Mouse (Mus musculus) limb, embryonic 13.5 days (tissue): ENCODE data around the gene Rpl26. TPM values are rescaled to one million over a fixed set of nuclear protein-coding genes. Genes with fewer than 3 reads are reported as not detected.
A peak's percentile ranks its signal among the peaks of the same experiment; 100 is the strongest.
"Not testable (repeated sequence)": the region's sequence is repeated elsewhere in the genome, so short reads cannot be mapped to it uniquely, and the experiment has no call there.

Experiments
- ATAC-seq: fragments of 200-750 bp; cut with Nextera tagmentation; 2 replicates; pipeline ENCODE4 v1.8.0; 2017; ENCODE audit warnings: low read depth, moderate number of reproducible peaks, moderate TSS enrichment; ENCODE audit not compliant: low FRiP score
- H3K27ac ChIP-seq: fragments of 300-500 bp; sonication (generic); 2 replicates; pipeline ENCODE4 v1.5.1; 2015; ENCODE audit warnings: inconsistent platforms, mild to moderate bottlenecking, moderate library complexity
- H3K27me3 ChIP-seq: fragments of 300-500 bp; sonication (generic); 2 replicates; pipeline ENCODE4 v1.6.1; 2015; ENCODE audit warnings: mild to moderate bottlenecking, inconsistent platforms
- H3K36me3 ChIP-seq: fragments of 300-500 bp; sonication (generic); 2 replicates; pipeline ENCODE4 v1.6.1; 2015; ENCODE audit warnings: inconsistent platforms, mild to moderate bottlenecking, moderate library complexity
- H3K4me1 ChIP-seq: fragments of 300-500 bp; sonication (generic); 2 replicates; pipeline ENCODE4 v1.6.1; 2015; ENCODE audit warnings: inconsistent platforms
- H3K4me2 ChIP-seq: fragments of 300-500 bp; sonication (generic); replicated peaks from 2 replicates; pipeline ENCODE4 v1.6.1; 2015; ENCODE audit warnings: inconsistent platforms, mild to moderate bottlenecking, moderate library complexity
- H3K4me3 ChIP-seq: fragments of 300-500 bp; sonication (generic); 2 replicates; pipeline ENCODE4 v1.5.1; 2015; ENCODE audit warnings: moderate library complexity, mild to moderate bottlenecking, inconsistent platforms
- H3K9ac ChIP-seq: fragments of 300-500 bp; sonication (generic); 2 replicates; pipeline ENCODE4 v1.6.1; 2015; ENCODE audit warnings: mild to moderate bottlenecking, inconsistent platforms
- H3K9me3 ChIP-seq: fragments of 300-500 bp; sonication (generic); 2 replicates; pipeline ENCODE4 v1.6.1; 2016; ENCODE audit warnings: inconsistent platforms
- WGBS: fragments of 180-500 bp; shearing (Covaris S2); methylation state at CpG from one replicate; pipeline ENCODE4 v1.1.7; 2015; 5-methylcytosine and 5-hydroxymethylcytosine counted together
- polyA plus RNA-seq: library from polyadenylated mRNA; unstranded; fragments of >200 nt; fragmentation: Nextera tagmentation; extraction: Ambion mirVana; gene quantifications from 2 replicates; pipeline ENCODE4 v1.2.1, GENCODE M21; 2015

Gene Rpl26
- polyA plus RNA-seq, 1 experiment from 2014 or later: 996 TPM

- not testable (repeated sequence) for H3K9ac ChIP-seq, H3K36me3 ChIP-seq, H3K4me1 ChIP-seq, H3K4me3 ChIP-seq, ATAC-seq, H3K27me3 ChIP-seq, H3K4me2 ChIP-seq, H3K27ac ChIP-seq, H3K9me3 ChIP-seq
- 92% methylated on average over 4 of the region's 4 CpGs for WGBS
Observed at GRCm38 (mm10) chr11:68936951-68937350, 35.6 kb downstream of the Rpl26 start.

DNA sequence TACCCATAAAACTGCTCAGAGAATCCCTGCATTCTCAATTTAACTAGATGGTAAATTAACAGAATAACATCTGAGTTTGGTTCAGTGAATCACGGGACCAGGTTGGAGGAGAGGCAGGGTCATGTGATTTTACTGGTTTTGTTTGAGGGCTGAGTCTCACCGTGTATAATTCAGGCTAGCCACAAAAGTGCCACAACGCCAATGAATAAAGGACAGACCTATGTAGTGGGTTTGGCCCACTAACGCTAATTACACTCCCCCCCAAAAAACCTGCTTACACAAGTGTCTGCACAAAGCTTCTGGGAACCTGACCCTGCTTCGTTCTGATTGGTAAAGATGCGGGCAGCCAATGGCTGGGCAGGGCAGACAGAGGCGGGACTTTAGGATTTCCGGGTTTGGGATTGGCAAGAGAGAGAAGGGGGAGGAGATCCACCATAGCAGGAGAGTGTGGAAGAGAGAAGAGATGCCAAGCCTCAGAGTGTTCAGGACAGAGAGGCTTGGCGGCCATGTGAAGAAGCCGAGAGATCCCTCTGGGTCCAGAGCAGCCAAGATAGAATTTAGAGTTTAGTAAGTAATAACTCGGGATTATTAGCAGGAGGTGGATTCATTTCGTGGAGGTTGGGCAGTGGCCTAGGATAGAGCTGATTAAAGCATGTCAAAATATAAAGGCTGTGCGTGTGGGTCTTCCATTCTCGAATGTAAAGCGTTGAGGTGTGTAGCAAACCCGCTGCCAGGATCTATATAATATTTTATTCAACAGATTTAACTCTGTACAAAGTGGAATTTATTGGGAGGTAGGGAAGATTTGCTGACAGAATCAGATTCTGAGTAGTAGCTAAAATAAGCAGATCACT lies 38.3 kb downstream of the Rpl26 start:
- Histone ChIP-seq H3K4me2 (peak overlapping the region; percentile 69), H3K9me3 (no peaks in the 10 kb centered on the region), H3K27me3 (no peaks in the 10 kb centered on the region), H3K36me3 (no peaks in the 10 kb centered on the region), H3K4me1 (peaks cover 6% of the 10 kb centered on the region), H3K27ac (peak overlapping the region; percentile 6; the same call in 1 of the 2 replicates), H3K9ac (peak overlapping the region; percentile 70), H3K4me3 (peak overlapping the region; percentile 52)
- 3% methylated on average over 16 of the region's 16 CpGs for WGBS
- peak; percentile 100 for ATAC-seq

DNA sequence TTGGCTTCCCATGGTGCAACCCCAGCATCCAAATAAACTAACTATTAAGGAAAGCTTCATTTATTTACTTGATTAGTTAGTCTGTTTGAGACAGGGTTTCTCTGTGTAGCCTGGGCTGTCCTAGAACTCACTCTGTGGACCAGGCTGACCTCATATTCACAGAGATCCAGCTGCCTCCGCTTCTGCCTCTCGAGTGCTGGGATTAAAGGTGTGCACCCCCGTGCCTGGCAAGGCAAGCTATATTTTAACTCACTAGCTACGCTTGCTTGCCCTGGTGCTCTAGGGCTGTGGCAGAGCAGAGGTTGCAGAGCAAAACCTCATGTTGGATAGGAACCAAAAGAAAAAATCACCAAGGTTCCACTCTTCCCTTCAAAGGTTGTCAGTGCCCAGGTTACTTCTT lies 39.1 kb downstream of the Rpl26 start:
- H3K27ac ChIP-seq: no peak overlapping the region
- 52% methylated on average over 4 of the region's 4 CpGs for WGBS
- peak overlapping the region; percentile 69 for H3K4me2 ChIP-seq

DNA sequence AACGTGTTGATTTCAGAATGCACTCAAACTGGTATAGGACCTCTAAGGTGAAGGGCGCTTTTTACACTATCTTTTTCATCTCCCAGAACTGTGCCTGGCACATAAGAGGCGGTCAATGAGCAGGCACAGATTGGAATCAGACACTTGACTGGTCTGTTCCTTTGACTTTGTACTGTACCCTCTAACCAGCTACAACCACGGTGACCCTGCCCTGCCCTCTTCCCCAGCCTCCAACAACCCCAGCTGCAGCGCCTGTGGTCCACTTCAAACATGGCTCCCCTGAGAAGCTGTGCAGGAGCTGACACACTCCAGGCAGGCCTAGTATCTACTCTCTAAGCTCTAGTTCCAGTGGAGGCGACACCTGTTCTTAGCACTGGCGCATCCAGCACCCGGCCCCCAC lies 41.3 kb downstream of the Rpl26 start:
- 88% methylated on average over 8 of the region's 8 CpGs for WGBS
- no peak overlapping the region for H3K4me2 ChIP-seq
- ATAC-seq: no peak

More for the DNA sequence above, 39.1 kb downstream of the Rpl26 start:
- Histone ChIP-seq H3K4me1 (peaks cover 6% of the 10 kb centered on the region), H3K27me3 (no peaks in the 10 kb centered on the region), H3K9me3 (no peaks in the 10 kb centered on the region), H3K36me3 (no peaks in the 10 kb centered on the region), H3K9ac (peak overlapping the region; percentile 70), H3K4me3 (peak overlapping the region; percentile 52)
- ATAC-seq: no peak

DNA sequence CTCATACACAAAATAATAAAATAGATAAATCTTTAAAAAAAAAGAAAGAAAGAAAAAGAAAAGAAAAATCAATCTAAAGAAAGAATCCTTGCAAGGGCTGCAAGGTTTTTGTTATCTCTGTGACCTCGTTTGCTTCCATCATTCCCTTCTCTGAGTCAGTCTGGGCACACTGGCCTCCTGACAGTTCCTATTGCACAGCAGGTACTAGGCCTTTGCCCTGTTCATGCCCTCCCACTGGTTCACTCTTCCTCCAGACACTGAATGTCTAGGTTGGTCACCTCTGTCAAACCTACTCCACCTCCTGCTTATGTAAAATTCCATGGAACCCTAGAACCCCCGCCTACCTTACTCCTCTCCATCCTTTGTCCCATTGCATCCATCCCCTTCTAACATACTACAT lies 43.9 kb downstream of the Rpl26 start:
- Histone ChIP-seq H3K4me1 (peaks cover 13% of the 10 kb centered on the region), H3K4me2 (no peak overlapping the region), H3K36me3 (no peaks in the 10 kb centered on the region), H3K9ac (no peak overlapping the region), H3K9me3 (no peaks in the 10 kb centered on the region), H3K27ac (no peak overlapping the region), H3K27me3 (peaks cover 28% of the 10 kb centered on the region), H3K4me3 (no peak overlapping the region)
- ATAC-seq: no peak
- WGBS: 80% methylated on average over 2 of the region's 2 CpGs

More for the DNA sequence above, 41.3 kb downstream of the Rpl26 start:
- no peaks in the 10 kb centered on the region for H3K9me3 ChIP-seq
- H3K9ac ChIP-seq: no peak overlapping the region
- H3K4me1 ChIP-seq: peaks cover 15% of the 10 kb centered on the region
- H3K36me3 ChIP-seq: no peaks in the 10 kb centered on the region
- no peak overlapping the region for H3K27ac ChIP-seq
- peaks cover 19% of the 10 kb centered on the region for H3K27me3 ChIP-seq
- H3K4me3 ChIP-seq: no peak overlapping the region

DNA sequence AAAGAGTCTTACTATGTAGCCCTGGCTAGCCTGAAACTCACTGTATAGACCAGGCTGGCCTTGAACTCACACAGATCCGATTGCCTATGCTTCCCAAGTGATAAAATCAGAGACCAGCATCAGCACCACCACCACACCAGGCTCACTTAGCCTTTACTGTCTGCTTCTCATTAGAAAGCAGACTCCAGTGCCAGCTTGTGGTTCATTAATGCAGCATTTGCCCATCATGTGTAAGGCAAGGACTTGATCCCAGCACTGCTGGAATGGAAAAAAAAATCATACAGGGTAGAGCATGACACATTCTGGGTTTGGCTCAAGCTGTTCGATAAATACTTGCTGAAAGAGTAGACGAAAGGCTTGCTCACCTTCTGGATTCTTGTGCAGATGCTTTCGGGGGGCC lies 44.6 kb downstream of the Rpl26 start:
- Histone ChIP-seq H3K36me3 (no peaks in the 10 kb centered on the region), H3K4me2 (no peak overlapping the region), H3K4me1 (peaks cover 9% of the 10 kb centered on the region; the same call in 1 of the 2 replicates), H3K4me3 (no peak overlapping the region), H3K9ac (no peak overlapping the region), H3K27me3 (peaks cover 31% of the 10 kb centered on the region), H3K27ac (no peak overlapping the region), H3K9me3 (no peaks in the 10 kb centered on the region)
- 82% methylated on average over 4 of the region's 4 CpGs for WGBS
- ATAC-seq: no peak

GRCm38 (mm10) chr11:68946806-68947440 lies 45.5 kb downstream of the Rpl26 start:
- H3K4me3 ChIP-seq: peak overlapping the region; percentile 15; the same call in 1 of the 2 replicates
- no peak for ATAC-seq
- 10% methylated on average over 14 of the region's 16 CpGs for WGBS

GRCm38 (mm10) chr11:68947542-68947993 lies 46.2 kb downstream of the Rpl26 start:
- ATAC-seq: no peak
- peak overlapping the region; percentile 40; the same call in 1 of the 2 replicates for H3K9ac ChIP-seq
- no peaks in the 10 kb centered on the region for H3K9me3 ChIP-seq
- H3K4me2 ChIP-seq: peak overlapping the region; percentile 47
- H3K4me1 ChIP-seq: peaks cover 9% of the 10 kb centered on the region; the same call in 1 of the 2 replicates
- H3K27ac ChIP-seq: no peak overlapping the region
- peaks cover 44% of the 10 kb centered on the region for H3K27me3 ChIP-seq
- WGBS: 7% methylated on average over 12 of the region's 12 CpGs
- no peaks in the 10 kb centered on the region for H3K36me3 ChIP-seq
- peak overlapping the region; percentile 10 for H3K4me3 ChIP-seq

More at GRCm38 (mm10) chr11:68946806-68947440, 45.5 kb downstream of the Rpl26 start:
- H3K27me3 ChIP-seq: peaks cover 40% of the 10 kb centered on the region
- H3K4me2 ChIP-seq: peak overlapping the region; percentile 47
- no peak overlapping the region; the same call in 1 of the 2 replicates for H3K9ac ChIP-seq
- peaks cover 9% of the 10 kb centered on the region; the same call in 1 of the 2 replicates for H3K4me1 ChIP-seq
- H3K9me3 ChIP-seq: no peaks in the 10 kb centered on the region
- no peaks in the 10 kb centered on the region for H3K36me3 ChIP-seq
- H3K27ac ChIP-seq: no peak overlapping the region

DNA sequence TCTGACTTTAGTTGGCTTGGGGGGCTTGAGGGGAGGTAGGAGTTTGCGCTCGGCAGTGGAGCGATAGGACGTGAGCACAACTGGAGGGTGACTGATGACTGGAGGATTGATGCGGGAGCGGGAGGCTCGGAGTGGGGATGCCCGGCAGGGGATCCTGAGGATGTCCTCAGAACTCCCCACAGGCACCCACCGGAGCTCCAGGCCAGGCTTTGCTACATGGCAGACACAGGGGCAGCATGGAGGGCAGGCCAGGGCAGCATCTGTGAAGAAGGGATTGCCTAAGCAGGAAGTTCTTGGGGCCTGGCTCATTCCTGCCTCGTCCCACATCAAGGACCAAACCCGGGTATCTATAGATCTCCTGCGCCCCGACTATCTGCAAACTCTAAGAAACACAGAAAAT lies 52.5 kb downstream of the Rpl26 start:
- peak overlapping the region; percentile 59 for H3K9ac ChIP-seq
- H3K4me1 ChIP-seq: peaks cover 19% of the 10 kb centered on the region
- H3K4me2 ChIP-seq: peak overlapping the region; percentile 68
- H3K36me3 ChIP-seq: no peaks in the 10 kb centered on the region
- peaks cover 68% of the 10 kb centered on the region for H3K27me3 ChIP-seq
- no peaks in the 10 kb centered on the region for H3K9me3 ChIP-seq
- H3K27ac ChIP-seq: no peak overlapping the region
- 12% methylated on average over 13 of the region's 13 CpGs for WGBS
- no peak for ATAC-seq
- H3K4me3 ChIP-seq: peak overlapping the region; percentile 39

- WGBS: 3% methylated on average over 17 of the region's 17 CpGs
- peak overlapping the region; percentile 39 for H3K4me3 ChIP-seq
- peaks cover 68% of the 10 kb centered on the region for H3K27me3 ChIP-seq
- peak overlapping the region; percentile 68 for H3K4me2 ChIP-seq
- no peaks in the 10 kb centered on the region for H3K9me3 ChIP-seq
- no peak for ATAC-seq
- H3K4me1 ChIP-seq: peaks cover 19% of the 10 kb centered on the region
- no peak overlapping the region for H3K27ac ChIP-seq
- no peaks in the 10 kb centered on the region for H3K36me3 ChIP-seq
- peak overlapping the region; percentile 59 for H3K9ac ChIP-seq
Observed at GRCm38 (mm10) chr11:68954408-68954807, 53.0 kb downstream of the Rpl26 start.

DNA sequence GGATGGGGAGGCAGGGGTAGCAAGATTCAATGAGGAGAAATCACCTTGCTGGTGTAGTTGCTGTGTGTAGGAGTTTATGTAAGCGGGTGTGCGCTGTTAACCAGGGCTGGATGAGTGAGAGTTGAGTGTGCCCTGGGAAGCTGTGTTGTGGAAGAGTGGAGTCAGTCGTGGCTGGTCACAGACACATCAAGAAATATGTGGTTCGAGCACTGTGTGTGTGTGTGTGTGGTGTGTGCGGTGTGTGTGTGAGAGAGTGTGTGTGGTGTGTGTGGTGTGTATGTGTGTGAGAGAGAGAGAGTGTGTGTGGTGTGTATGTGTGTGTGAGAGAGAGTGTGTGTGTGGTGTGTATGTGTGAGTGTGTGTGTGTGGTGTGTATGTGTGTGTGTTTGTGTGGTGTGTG lies 54.1 kb downstream of the Rpl26 start:
- no peak overlapping the region for H3K4me3 ChIP-seq
- H3K9me3 ChIP-seq: no peaks in the 10 kb centered on the region
- H3K36me3 ChIP-seq: no peaks in the 10 kb centered on the region
- no peak overlapping the region for H3K27ac ChIP-seq
- no peak overlapping the region for H3K9ac ChIP-seq
- H3K27me3 ChIP-seq: peaks cover 64% of the 10 kb centered on the region
- H3K4me2 ChIP-seq: peak overlapping the region; percentile 68
- whole genome bisulfite sequencing: 74% methylated on average over 5 of the region's 5 CpGs
- peaks cover 19% of the 10 kb centered on the region for H3K4me1 ChIP-seq
- ATAC-seq: peak; percentile 34; the same call in 1 of the 2 replicates

GRCm38 (mm10) chr11:68956107-68956506 lies 54.7 kb downstream of the Rpl26 start:
- H3K4me3 ChIP-seq: peak overlapping the region; percentile 9; the same call in 1 of the 2 replicates
- H3K9me3 ChIP-seq: no peaks in the 10 kb centered on the region
- no peak for ATAC-seq
- H3K36me3 ChIP-seq: no peaks in the 10 kb centered on the region
- WGBS: 49% methylated on average over 3 of the region's 3 CpGs
- peaks cover 19% of the 10 kb centered on the region for H3K4me1 ChIP-seq
- H3K9ac ChIP-seq: no peak overlapping the region
- no peak overlapping the region for H3K27ac ChIP-seq
- peaks cover 61% of the 10 kb centered on the region for H3K27me3 ChIP-seq
- H3K4me2 ChIP-seq: no peak overlapping the region
